Mouse (Mus musculus) R1 (cell line): ENCODE measurements at regions not wholly inside any gene's neighbourhood (a gene's known extent, or its start where the extent isn't known, plus 50 kb on each side); places are given as distances from the start of the nearest gene placed in this dataset.
A peak's percentile ranks its signal among the peaks of the same experiment; 100 is the strongest.

Source experiments
- DNase-seq: peaks from one replicate; pipeline ENCODE4 v3.0.0-alpha.2; 2018; ENCODE audit warnings: low read depth, low spot score

- peak; percentile 85 for DNase-seq
Observed at GRCm38 (mm10) chr11:20882756-20883155, 51.9 kb upstream of the Lgalsl start.

- no peak for DNase-seq
Observed at GRCm38 (mm10) chr11:20883907-20884306, 53.1 kb upstream of the Lgalsl start.

GRCm38 (mm10) chr11:20887044-20887443 lies 56.2 kb upstream of the Lgalsl start:
- no peak for DNase-seq

GRCm38 (mm10) chr11:20890479-20890878 lies 59.6 kb upstream of the Lgalsl start:
- no peak for DNase-seq

- DNase-seq = no peak
Observed at GRCm38 (mm10) chr11:20891711-20892110, 60.9 kb upstream of the Lgalsl start.

GRCm38 (mm10) chr11:20896277-20897123 lies 65.6 kb upstream of the Lgalsl start:
- no peak for DNase-seq

GRCm38 (mm10) chr11:20897468-20897867 lies 66.6 kb upstream of the Lgalsl start:
- no peak for DNase-seq

GRCm38 (mm10) chr11:20898558-20898957 lies 67.7 kb upstream of the Lgalsl start:
- no peak for DNase-seq

GRCm38 (mm10) chr11:20899766-20900165 lies 68.9 kb upstream of the Lgalsl start:
- DNase-seq = no peak

- DNase-seq = no peak
Observed at GRCm38 (mm10) chr11:20902001-20902400, 71.1 kb upstream of the Lgalsl start.

- no peak for DNase-seq
Observed at GRCm38 (mm10) chr11:20902910-20903309, 72.1 kb upstream of the Lgalsl start.

GRCm38 (mm10) chr11:20907996-20908395 lies 77.1 kb upstream of the Lgalsl start:
- no peak for DNase-seq

- no peak for DNase-seq
Observed at GRCm38 (mm10) chr11:20908471-20908870, 77.6 kb upstream of the Lgalsl start.

GRCm38 (mm10) chr11:20913042-20913441 lies 82.2 kb upstream of the Lgalsl start:
- no peak for DNase-seq

- DNase-seq = peak; percentile 81
Observed at GRCm38 (mm10) chr11:20913598-20914296, 82.9 kb upstream of the Lgalsl start.

GRCm38 (mm10) chr11:20914297-20914997 lies 83.6 kb upstream of the Lgalsl start:
- no peak for DNase-seq

- no peak for DNase-seq
Observed at GRCm38 (mm10) chr11:20915182-20915602, 84.3 kb upstream of the Lgalsl start.

GRCm38 (mm10) chr11:20915687-20916432 lies 85.0 kb upstream of the Lgalsl start:
- no peak for DNase-seq

GRCm38 (mm10) chr11:20916473-20916911 lies 85.6 kb upstream of the Lgalsl start:
- DNase-seq = no peak

GRCm38 (mm10) chr11:20916961-20917360 lies 86.1 kb upstream of the Lgalsl start:
- no peak for DNase-seq

- DNase-seq = no peak
Observed at GRCm38 (mm10) chr11:20917483-20917882, 86.6 kb upstream of the Lgalsl start.
